Mouse (Mus musculus): ENCODE data around the gene Cd6.

The Cd6 gene

GRCm38 (mm10) chr19:10759983-10760831 lies 69.7 kb downstream of the Cd6 start:
- no peak for DNase-seq

DNA sequence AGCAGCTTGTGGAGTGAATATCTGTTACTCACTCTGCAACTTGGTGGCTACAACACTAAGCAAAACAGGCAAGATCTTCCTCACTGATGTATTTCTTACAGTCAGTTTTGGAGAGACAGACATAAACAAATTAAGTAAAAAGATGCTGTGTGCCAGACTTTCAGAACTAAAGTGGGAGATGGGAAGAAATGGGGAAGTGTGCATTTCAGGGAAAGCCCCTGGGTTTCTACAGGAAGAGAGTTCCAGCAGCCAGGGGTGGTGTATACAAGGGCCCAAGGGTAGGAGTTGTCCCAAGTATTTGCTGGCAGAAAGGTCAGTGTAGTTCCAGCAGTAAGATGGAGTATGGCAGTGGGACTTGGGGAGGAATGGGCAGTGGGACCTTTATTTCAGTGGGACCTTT lies 70.3 kb downstream of the Cd6 start:
- no peak for DNase-seq

DNA sequence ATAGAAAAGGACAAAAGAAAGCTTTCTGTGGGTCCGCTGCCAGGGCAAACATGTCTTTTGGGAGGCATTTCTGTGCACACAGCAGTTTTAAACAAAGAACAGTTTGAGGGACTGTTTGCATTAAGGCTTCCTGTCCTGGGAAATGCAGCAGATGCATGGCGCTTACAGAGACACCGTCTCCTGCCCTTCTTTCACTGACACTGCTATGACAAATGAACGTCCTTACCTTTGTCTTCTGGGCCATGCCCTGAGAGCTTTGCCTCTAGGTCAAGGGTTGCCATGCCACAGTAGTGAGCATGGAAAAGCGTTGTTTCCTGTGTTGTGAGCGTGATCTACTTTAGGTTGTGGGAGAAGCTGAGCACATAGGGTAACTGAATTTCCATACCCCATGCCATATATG lies 71.2 kb downstream of the Cd6 start:
- DNase-seq, result no peak

DNA sequence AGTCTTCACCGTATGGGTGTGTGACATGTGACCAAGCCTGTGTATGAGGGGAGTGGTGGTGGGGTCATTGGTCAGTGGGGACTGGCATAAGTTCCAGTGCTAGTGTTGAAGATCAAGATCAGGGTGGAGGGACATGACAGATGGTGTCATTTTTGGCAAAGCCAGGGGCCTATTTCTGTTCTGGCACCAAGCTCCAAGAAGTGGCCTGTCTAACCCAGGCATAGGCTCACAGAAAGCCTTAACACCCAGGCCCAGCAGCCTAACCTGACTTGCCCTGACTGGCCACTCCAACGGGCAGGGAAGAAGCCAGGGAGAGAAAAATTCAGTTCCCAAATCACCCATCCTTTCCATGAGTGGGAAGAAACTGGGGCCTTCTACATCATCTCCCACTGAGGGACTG lies 72.3 kb downstream of the Cd6 start:
- DNase-seq, result no peak

- no peak for DNase-seq
These were observed 72.7 kb downstream of the Cd6 start for GRCm38 (mm10) chr19:10757125-10757524.

DNA sequence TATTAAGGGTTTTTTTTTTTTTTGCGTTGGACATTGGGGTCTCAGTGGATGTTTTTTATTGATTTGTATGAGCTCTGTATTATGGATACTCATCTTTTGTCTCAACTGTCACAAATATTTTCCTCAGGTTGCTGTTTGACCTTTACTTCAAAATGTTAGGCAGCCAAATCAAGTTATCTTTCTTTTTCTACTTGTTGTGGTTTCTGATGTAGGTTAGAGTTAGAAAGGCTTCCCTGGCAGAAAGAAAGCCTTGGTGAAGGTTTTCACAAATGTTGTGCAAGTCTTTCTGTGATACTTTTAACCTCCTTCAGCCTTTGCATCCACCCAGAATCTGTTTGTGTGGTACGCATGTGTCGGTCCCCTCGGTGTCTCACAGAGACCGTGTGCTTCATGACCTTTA lies 77.2 kb downstream of the Cd6 start:
- DNase-seq, result no peak

DNA sequence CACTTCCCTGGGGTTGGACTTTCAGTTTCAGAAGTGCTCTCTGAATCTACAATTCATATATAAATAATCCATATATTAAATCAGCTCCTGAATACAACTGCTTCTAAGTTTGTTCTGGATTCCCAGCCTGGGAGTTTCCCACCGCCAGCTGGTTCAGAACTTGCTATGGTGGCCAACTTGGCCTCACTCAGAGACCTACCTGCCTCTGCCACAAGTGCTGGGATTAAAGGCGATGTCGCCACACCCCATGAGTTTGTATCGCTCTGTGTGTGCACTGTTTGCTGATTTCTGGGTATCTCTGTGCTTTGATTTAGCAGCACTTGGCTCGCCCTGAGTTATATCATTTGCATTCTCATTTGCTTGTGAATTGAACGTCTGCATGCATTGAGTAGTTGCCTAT lies 77.8 kb downstream of the Cd6 start:
- DNase-seq, result no peak

DNA sequence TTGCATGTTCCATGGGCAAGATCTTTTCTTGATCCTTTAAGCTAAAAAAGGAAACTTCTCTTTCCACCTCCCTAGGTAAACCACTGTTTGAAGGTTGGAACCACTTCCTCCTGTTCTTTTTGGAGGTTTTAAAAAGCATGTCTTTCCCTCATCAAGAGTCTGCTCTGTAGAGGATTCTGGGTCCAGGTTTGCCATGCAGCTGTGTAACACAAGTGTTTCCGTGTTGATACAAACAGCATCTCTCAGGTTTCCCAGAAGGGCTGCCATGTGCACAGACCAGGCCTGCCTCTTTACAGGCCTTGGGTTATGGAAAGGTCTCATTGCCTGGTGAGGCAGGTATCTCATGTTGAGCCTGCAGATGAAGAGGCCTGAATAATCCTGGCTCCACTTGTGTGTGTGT lies 78.3 kb downstream of the Cd6 start:
- DNase-seq, result no peak

GRCm38 (mm10) chr19:10750161-10750560 lies 79.7 kb downstream of the Cd6 start:
- no peak for DNase-seq

DNA sequence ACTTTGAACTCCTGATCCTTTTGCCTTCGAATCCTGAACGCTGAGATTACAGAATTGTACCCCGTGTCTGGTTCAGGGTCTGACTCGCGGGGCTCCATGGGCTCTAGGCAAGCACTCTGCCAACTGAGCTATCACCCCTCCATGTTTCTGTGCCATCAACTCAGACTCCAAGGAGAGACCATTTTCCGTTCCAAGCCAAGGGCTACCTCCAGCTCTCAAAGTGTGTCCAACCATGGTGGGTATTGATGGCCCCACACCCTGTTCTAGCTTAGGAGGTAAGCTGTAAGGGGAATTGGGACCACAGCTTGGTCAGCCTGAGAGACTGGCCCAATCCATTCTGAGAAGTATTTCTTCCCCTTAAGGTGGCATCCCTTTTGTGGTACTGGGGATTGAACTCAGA lies 80.6 kb downstream of the Cd6 start:
- no peak for DNase-seq

- DNase-seq, result no peak
These were observed 81.3 kb downstream of the Cd6 start for GRCm38 (mm10) chr19:10748401-10749102.

GRCm38 (mm10) chr19:10747718-10748117 lies 82.1 kb downstream of the Cd6 start:
- no peak for DNase-seq

- DNase-seq, result no peak
These were observed 82.7 kb downstream of the Cd6 start for GRCm38 (mm10) chr19:10747182-10747581.

DNA sequence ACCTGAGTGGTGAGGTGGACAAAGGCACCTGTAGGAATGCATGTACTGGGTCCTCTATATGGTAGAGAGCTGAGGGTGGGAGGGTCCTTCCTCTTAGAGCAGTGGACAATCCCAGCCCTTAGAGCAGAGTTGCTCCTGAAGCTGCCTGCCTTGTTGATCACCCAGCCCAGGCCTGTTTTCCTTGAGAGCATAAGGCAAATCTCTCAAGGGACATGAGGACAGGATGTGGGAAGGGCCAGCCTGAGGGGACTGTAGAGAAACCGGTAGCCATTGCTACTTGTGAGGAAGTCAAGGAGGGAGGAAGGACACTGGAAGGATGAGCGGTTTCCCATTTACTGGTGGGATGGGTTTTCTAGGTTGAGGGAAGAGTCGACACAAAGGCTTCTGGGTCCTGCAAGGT lies 87.3 kb downstream of the Cd6 start:
- no peak for DNase-seq

GRCm38 (mm10) chr19:10742145-10742544 lies 87.7 kb downstream of the Cd6 start:
- DNase-seq, result no peak

GRCm38 (mm10) chr19:10740641-10741440 lies 89.0 kb downstream of the Cd6 start:
- no peak for DNase-seq

- DNase-seq, result no peak
These were observed 89.9 kb downstream of the Cd6 start for GRCm38 (mm10) chr19:10739916-10740315.

Data from right cerebral cortex, adult 18-20 months (tissue).